Comparison of ENCODE assay signal across 10 mouse cellular contexts in genomic region chr7:80379531-80379930, GRCm38 (mm10). TPM values are rescaled to one million over a fixed set of nuclear protein-coding genes. Genes with fewer than 3 reads are reported as not detected.
DNase-seq lines count a peak whose midpoint lies in the region; ATAC-seq lines count a peak whose summit lies in the region.
"Had no signal": no experiment of that assay in that cellular context is flagged by ENCODE, and none has a peak within 500 bp of the region (broad histone marks: within the 10 kb centered on the region; RNA-seq: fewer than 3 reads in every experiment).

No protein-coding gene starts in this region.

- 62% methylated on average over 13 of the region's 13 CpGs for WGBS in limb, embryonic 11.5 days

- no peaks in the 10 kb centered on the region for H3K36me3 ChIP-seq in limb, embryonic 11.5 days (ENCODE audit: control insufficient read depth, insufficient read depth, low read length)

- no peak overlapping the region for H3K4me2 ChIP-seq in limb, embryonic 11.5 days (ENCODE audit: low read depth, severe bottlenecking)
- H3K4me2 ChIP-seq: heart, embryonic 15.5 days; stomach, embryonic 15.5 days had no signal

- H3K9me3 ChIP-seq in limb, embryonic 11.5 days (ENCODE audit: control insufficient read depth, low read length): no peaks in the 10 kb centered on the region
- H3K9me3 ChIP-seq: heart, embryonic 15.5 days; stomach, embryonic 15.5 days had no signal

- H3K27me3 ChIP-seq in limb, embryonic 11.5 days (ENCODE audit: control insufficient read depth, insufficient read depth, low read length): no peaks in the 10 kb centered on the region
- H3K27me3 ChIP-seq: stomach, embryonic 15.5 days had no signal

- no peak overlapping the region for H3K4me3 ChIP-seq in limb, embryonic 11.5 days (ENCODE audit: low read depth, low read length)
- H3K4me3 ChIP-seq: heart, embryonic 15.5 days; stomach, embryonic 15.5 days had no signal

- H3K27ac ChIP-seq in limb, embryonic 11.5 days (replicated peaks; ENCODE audit: low read depth, low read length): no peak overlapping the region
- H3K27ac ChIP-seq: heart, embryonic 15.5 days; stomach, embryonic 15.5 days had no signal

- no peaks in the 10 kb centered on the region for H3K4me1 ChIP-seq in limb, embryonic 11.5 days (ENCODE audit: control insufficient read depth, insufficient read depth, low read length)
- H3K4me1 ChIP-seq: stomach, embryonic 15.5 days had no signal

- peak; percentile 68 to 75 for DNase-seq in cerebellum, postnatal 10 days
- no peak for DNase-seq in cerebellum, adult 11-12 months
- peak; percentile 43 for DNase-seq in ovary, postnatal 36 days (ENCODE audit: low spot score)
- DNase-seq in ovary, adult 18-20 months (ENCODE audit: low spot score): no peak
- DNase-seq in limb, embryonic 11.5 days (ENCODE audit: low spot score): peak; percentile 57
- DNase-seq in right cerebral cortex, postnatal 25 days: no peak
- DNase-seq in left cerebral cortex, adult 8-10 months (ENCODE audit: low spot score in 2 of 2): no peak

- ATAC-seq in limb, embryonic 11.5 days (ENCODE audit: insufficient number of reproducible peaks, low FRiP score, low TSS enrichment, low read depth): no peak
- no peak for ATAC-seq in megakaryocyte-erythroid progenitor cell, adult 5-6 weeks (replicated peaks; ENCODE audit: low FRiP score, low TSS enrichment, poor library complexity, severe bottlenecking)

- no peak overlapping the region for H3K9ac ChIP-seq in limb, embryonic 11.5 days (ENCODE audit: low read length)
- H3K9ac ChIP-seq: heart, embryonic 15.5 days; stomach, embryonic 15.5 days had no signal

RNA-seq across cellular contexts. Expression of gene Fes, which starts 8.2 kb away (rescaled TPM):
- 7.6 and 8.4 TPM in 2 replicates for polyA plus RNA-seq in limb, embryonic 11.5 days (2014; fragmentation: Nextera tagmentation; extraction: Ambion mirVana)
- total RNA-seq in megakaryocyte-erythroid progenitor cell, adult 5-6 weeks (2014; fragmentation: Nextera tagmentation): 12.5 and 23.2 TPM in 2 replicates
- total RNA-seq in megakaryocyte-erythroid progenitor cell, adult 5-6 weeks (2017): 1.8 and 17.9 TPM in 2 replicates
- 10 to 100 TPM in 1 of 4 experiments, 1 to 10 TPM in 3; 4.5 to 10.5 (median 6.9) TPM for total RNA-seq in left cerebral cortex, adult 8-10 months (2022)

RNA-seq across cellular contexts. Expression of gene Man2a2, which starts 8.4 kb away (rescaled TPM):
- 12.5 and 15.1 TPM in 2 replicates for polyA plus RNA-seq in limb, embryonic 11.5 days (2014; fragmentation: Nextera tagmentation; extraction: Ambion mirVana)
- 20.3 and 33.2 TPM in 2 replicates for total RNA-seq in megakaryocyte-erythroid progenitor cell, adult 5-6 weeks (2014; fragmentation: Nextera tagmentation)
- total RNA-seq in megakaryocyte-erythroid progenitor cell, adult 5-6 weeks (2017): 10.8 and 19.4 TPM in 2 replicates
- total RNA-seq in left cerebral cortex, adult 8-10 months (2022): 100 to 1,000 TPM; 158 to 168 (median 165) TPM

RNA-seq across cellular contexts. Expression of gene Furin, which starts 25.7 kb away (rescaled TPM):
- polyA plus RNA-seq in limb, embryonic 11.5 days (2014; fragmentation: Nextera tagmentation; extraction: Ambion mirVana): 9.2 and 10.0 TPM in 2 replicates
- 24.9 and 31.5 TPM in 2 replicates for total RNA-seq in megakaryocyte-erythroid progenitor cell, adult 5-6 weeks (2014; fragmentation: Nextera tagmentation)
- 8.2 and 10.0 TPM in 2 replicates for total RNA-seq in megakaryocyte-erythroid progenitor cell, adult 5-6 weeks (2017)
- total RNA-seq in left cerebral cortex, adult 8-10 months (2022): 10 to 100 TPM; 30.7 to 33.6 (median 33.2) TPM

RNA-seq across cellular contexts. Expression of gene Hddc3, which starts 36.6 kb away (rescaled TPM):
- polyA plus RNA-seq in limb, embryonic 11.5 days (2014; fragmentation: Nextera tagmentation; extraction: Ambion mirVana): 25.7 and 27.5 TPM in 2 replicates
- 13.2 and 17.8 TPM in 2 replicates for total RNA-seq in megakaryocyte-erythroid progenitor cell, adult 5-6 weeks (2014; fragmentation: Nextera tagmentation)
- total RNA-seq in megakaryocyte-erythroid progenitor cell, adult 5-6 weeks (2017): 10.9 and 40.6 TPM in 2 replicates
- total RNA-seq in left cerebral cortex, adult 8-10 months (2022): 10 to 100 TPM; 50.5 to 63.4 (median 57.2) TPM

RNA-seq across cellular contexts. Expression of gene Unc45a, which starts 38.7 kb away (rescaled TPM):
- 34.7 and 38.0 TPM in 2 replicates for polyA plus RNA-seq in limb, embryonic 11.5 days (2014; fragmentation: Nextera tagmentation; extraction: Ambion mirVana)
- 11.2 and 24.2 TPM in 2 replicates for total RNA-seq in megakaryocyte-erythroid progenitor cell, adult 5-6 weeks (2014; fragmentation: Nextera tagmentation)
- 20.1 and 23.2 TPM in 2 replicates for total RNA-seq in megakaryocyte-erythroid progenitor cell, adult 5-6 weeks (2017)
- 10 to 100 TPM; 40.2 to 43.7 (median 42.4) TPM for total RNA-seq in left cerebral cortex, adult 8-10 months (2022)

Comparison
In these comparisons a context has a peak if more than half of its experiments do, and no peak if none do; other contexts are left out.
1. DNase-seq: peak in cerebellum, postnatal 10 days (2 of 2), ovary, postnatal 36 days (single experiment) and limb, embryonic 11.5 days (single experiment); none in cerebellum, adult 11-12 months (single experiment), ovary, adult 18-20 months (single experiment), right cerebral cortex, postnatal 25 days (single experiment) and left cerebral cortex, adult 8-10 months (0 of 2).
2. RNA of gene Man2a2, which starts 8.4 kb away (total RNA-seq): 158 to 168 TPM in left cerebral cortex, adult 8-10 months; 10.8 to 33.2 TPM in megakaryocyte-erythroid progenitor cell, adult 5-6 weeks; every median in the first group is over 4 times any median in the second.